Mouse (Mus musculus) myocyte (in vitro differentiated cells): ENCODE measurements around the gene Ggt6.

Experiments used
- CEBPB ChIP-seq: IDR thresholded peaks from 2 replicates; pipeline ENCODE4 v1.6.1; 2011; ENCODE audit warnings: mild to moderate bottlenecking, moderate library complexity; ENCODE audit not compliant: poor library complexity, insufficient read depth, severe bottlenecking
- E2F4 ChIP-seq: IDR thresholded peaks from one replicate; pipeline ENCODE4 v1.6.1; 2011; ENCODE audit warnings: mild to moderate bottlenecking, control low read depth, moderate library complexity; ENCODE audit not compliant: insufficient read depth
- MAX ChIP-seq: IDR thresholded peaks from one replicate; pipeline ENCODE4 v1.6.1; 2011; ENCODE audit warnings: low read depth, mild to moderate bottlenecking, control low read depth
- MYOG ChIP-seq, 3 experiments: IDR thresholded peaks; one replicate each; pipeline ENCODE4 v1.6.1; 2011; ENCODE audit warnings: control low read depth in 2 of 3, low read depth in 2 of 3, mild to moderate bottlenecking in 2 of 3; ENCODE audit not compliant: insufficient read length in 2 of 3, control insufficient read depth in 1 of 3, insufficient read depth in 1 of 3
- POLR2A ChIP-seq: IDR thresholded peaks from one replicate; pipeline ENCODE4 v1.6.1; 2011; ENCODE audit warnings: low read depth, mild to moderate bottlenecking, control low read depth, moderate library complexity; ENCODE audit not compliant: insufficient read length
- POLR2AphosphoS2 ChIP-seq: IDR thresholded peaks from one replicate; pipeline ENCODE4 v1.6.1; 2011; ENCODE audit warnings: low read depth, control low read depth; ENCODE audit not compliant: insufficient read length
- SRF ChIP-seq: IDR thresholded peaks from one replicate; pipeline ENCODE4 v1.6.1; 2011; ENCODE audit warnings: low read depth; ENCODE audit not compliant: control insufficient read depth, insufficient read length
- TCF12 ChIP-seq: IDR thresholded peaks from one replicate; pipeline ENCODE4 v1.6.1; 2011; ENCODE audit warnings: mild to moderate bottlenecking, control low read depth; ENCODE audit not compliant: poor library complexity, insufficient read depth, severe bottlenecking
- TCF3 ChIP-seq: IDR thresholded peaks from one replicate; pipeline ENCODE4 v1.6.1; 2011; ENCODE audit warnings: low read depth, control low read depth; ENCODE audit not compliant: insufficient read length
- USF1 ChIP-seq: IDR thresholded peaks from one replicate; pipeline ENCODE4 v1.6.1; 2011; ENCODE audit warnings: low read depth, mild to moderate bottlenecking, control low read depth, moderate library complexity

DNA sequence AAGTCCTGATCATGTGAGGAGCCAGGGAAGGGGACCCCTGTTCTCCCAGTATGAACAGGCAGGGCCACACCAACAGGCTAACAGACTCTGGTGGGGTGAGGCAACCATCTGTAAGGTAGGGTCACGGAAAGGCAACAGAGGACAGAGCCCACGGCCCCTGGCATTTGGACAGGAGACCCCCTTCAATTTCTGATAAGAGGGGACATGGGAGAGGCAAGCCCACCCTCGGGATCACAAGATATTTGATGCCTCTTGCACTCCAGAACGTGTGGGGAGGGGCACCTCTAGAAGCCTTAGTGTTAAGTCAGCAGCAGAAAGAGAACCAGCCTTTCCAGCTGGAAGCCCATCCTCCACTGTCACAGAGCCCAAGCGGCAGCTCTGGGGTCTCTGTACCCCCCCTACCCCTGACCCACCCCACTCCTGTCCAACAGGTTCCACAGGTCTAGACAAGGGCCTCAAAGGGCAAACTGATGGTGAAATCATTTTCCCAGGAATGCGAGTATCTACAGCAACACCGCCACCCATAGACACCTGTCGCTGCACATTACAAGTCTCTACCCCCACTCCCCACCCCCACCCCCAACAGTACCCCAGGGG is 29.1 kb upstream of the Ggt6 start:
- TF ChIP-seq USF1 = no peak
- no peak for TF ChIP-seq MAX
- TF ChIP-seq POLR2A = no peak
- no peak for TF ChIP-seq MYOG (IDR thresholded peaks at IDR 0.05; ENCODE audit: control insufficient read depth in 1 of 3, insufficient read depth in 1 of 3, insufficient read length in 2 of 3, low read depth in 2 of 3)
- no peak for TF ChIP-seq CEBPB
- TF ChIP-seq POLR2AphosphoS2 = no peak
- no peak for TF ChIP-seq TCF3
- TF ChIP-seq E2F4 = no peak
- TF ChIP-seq SRF = no peak
- no peak for TF ChIP-seq TCF12
